Mouse (Mus musculus) hindbrain, embryonic 10.5 days (tissue): ENCODE measurements at regions not wholly inside any gene's neighbourhood (a gene's known extent, or its start where the extent isn't known, plus 50 kb on each side); places are given as distances from the start of the nearest gene placed in this dataset.
A peak's percentile ranks its signal among the peaks of the same experiment; 100 is the strongest.

Experiments used
- DNase-seq: peaks from one replicate; pipeline ENCODE4 v3.0.0-alpha.2; 2017; ENCODE audit warnings: low spot score
- H3K27ac ChIP-seq: fragments of 300-500 bp; sonication (generic); 2 replicates; pipeline ENCODE4 v1.5.1; 2016; ENCODE audit warnings: mild to moderate bottlenecking, moderate library complexity
- H3K27me3 ChIP-seq: fragments of 300-500 bp; sonication (generic); 2 replicates; pipeline ENCODE4 v1.6.1; 2016; ENCODE audit warnings: mild to moderate bottlenecking; ENCODE audit not compliant: poor library complexity, insufficient read depth, severe bottlenecking
- H3K36me3 ChIP-seq: fragments of 300-500 bp; sonication (generic); 2 replicates; pipeline ENCODE4 v1.6.1; 2016; ENCODE audit warnings: mild to moderate bottlenecking, moderate library complexity
- H3K4me1 ChIP-seq: fragments of 300-500 bp; sonication (generic); replicated peaks from 2 replicates; pipeline ENCODE4 v1.6.1; 2016; ENCODE audit warnings: mild to moderate bottlenecking
- H3K4me3 ChIP-seq: fragments of 300-500 bp; sonication (generic); 2 replicates; pipeline ENCODE4 v1.5.1; 2016; ENCODE audit warnings: mild to moderate bottlenecking, moderate library complexity
- H3K9me3 ChIP-seq: fragments of 300-500 bp; sonication (generic); 2 replicates; pipeline ENCODE4 v1.6.1; 2016; ENCODE audit warnings: mild to moderate bottlenecking, moderate library complexity
- WGBS: fragments of 180-500 bp; shearing (Covaris S2); methylation state at CpG from one replicate; pipeline ENCODE4 v1.1.7; 2016; 5-methylcytosine and 5-hydroxymethylcytosine counted together

DNA sequence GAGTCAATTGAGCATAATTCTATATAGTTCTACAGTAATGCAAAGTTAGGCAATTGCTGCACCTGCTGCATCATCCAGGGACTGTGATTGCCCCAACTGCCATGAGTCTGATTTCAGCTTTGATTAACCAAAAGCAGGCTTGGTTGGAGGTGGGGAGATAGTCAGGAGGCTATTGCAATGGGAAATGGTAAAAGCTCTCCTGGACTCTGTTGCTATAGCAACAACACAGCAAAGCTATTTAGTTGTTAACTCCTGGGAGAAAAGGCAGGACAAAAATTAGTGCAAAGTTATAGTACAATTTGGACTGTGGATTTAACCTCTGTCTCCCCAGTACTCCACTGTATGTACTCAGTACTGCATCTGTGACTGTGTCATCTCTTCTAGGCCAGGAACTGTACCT lies 51.7 kb upstream of the Rasgrf1 start:
- H3K4me1 ChIP-seq: no peaks in the 10 kb centered on the region; the same call in 1 of the 2 replicates
- H3K4me3 ChIP-seq: no peak overlapping the region
- no peak for DNase-seq
- no peaks in the 10 kb centered on the region for H3K36me3 ChIP-seq
- H3K27ac ChIP-seq: no peak overlapping the region
- H3K27me3 ChIP-seq: no peaks in the 10 kb centered on the region
- H3K9me3 ChIP-seq: no peaks in the 10 kb centered on the region

DNA sequence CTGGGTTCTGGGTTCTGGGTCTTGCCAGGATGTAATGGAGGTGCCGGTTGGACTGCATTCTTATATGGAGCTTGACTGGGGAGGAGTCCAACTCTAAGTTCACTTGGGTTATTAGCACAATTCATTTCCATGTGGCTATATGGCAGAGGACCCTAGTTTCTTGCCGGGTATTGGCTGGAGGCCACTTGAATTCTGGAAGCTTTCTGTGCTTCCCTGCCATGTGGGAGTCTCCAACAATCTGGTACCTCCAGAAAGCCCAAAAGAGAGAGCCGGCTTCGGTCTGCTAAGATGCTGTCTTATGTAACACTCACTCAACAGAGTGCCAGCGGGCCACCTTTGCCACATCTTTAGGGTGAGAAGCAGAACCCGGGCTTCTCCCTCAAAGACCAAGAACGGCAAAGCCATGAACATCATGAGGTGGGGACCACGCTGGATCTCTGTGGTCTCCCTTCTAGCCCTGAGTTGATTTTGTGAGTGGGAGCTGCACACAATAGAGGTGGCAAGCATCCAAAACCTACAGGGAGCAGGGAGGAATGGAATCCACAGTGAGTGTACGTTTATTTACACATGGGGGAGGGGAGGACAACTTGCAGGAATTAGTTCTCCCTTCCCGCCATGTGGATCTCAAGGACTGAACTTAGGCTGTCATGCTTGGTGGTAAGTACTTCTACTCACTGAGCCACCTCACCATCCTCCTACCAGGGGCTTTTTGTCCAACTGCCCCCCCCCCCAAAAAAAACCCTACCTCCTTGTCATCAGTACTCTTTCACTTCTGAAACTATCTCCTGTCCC lies 59.0 kb upstream of the Rasgrf1 start:
- no peaks in the 10 kb centered on the region for H3K36me3 ChIP-seq
- H3K27ac ChIP-seq: no peak overlapping the region
- no peaks in the 10 kb centered on the region for H3K4me1 ChIP-seq
- H3K27me3 ChIP-seq: no peaks in the 10 kb centered on the region
- DNase-seq: no peak
- WGBS: 91% methylated on average over 10 of the region's 10 CpGs
- H3K9me3 ChIP-seq: no peaks in the 10 kb centered on the region
- H3K4me3 ChIP-seq: no peak overlapping the region

DNA sequence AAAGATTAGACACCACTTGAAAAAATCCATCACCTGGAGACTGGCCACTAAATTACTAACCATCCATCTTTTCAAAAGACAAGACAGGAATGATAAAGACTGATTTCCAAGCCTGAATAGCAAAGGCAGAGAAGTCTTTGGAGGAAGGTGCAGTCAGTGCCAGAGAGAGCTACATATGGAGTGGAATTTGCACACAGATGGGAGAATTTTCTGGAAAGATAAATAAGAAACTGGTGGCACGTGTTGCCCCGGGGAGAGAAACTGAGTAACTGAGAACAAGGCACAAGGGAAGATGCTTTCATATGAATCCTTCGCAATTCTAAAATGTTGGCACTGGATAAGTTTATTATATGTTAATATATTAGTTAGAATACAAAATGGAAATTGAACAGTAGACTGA lies 59.8 kb upstream of the Rasgrf1 start:
- H3K27ac ChIP-seq: no peak overlapping the region
- H3K27me3 ChIP-seq: no peaks in the 10 kb centered on the region
- H3K36me3 ChIP-seq: no peaks in the 10 kb centered on the region
- no peak for DNase-seq
- H3K4me1 ChIP-seq: no peaks in the 10 kb centered on the region
- no peaks in the 10 kb centered on the region for H3K9me3 ChIP-seq
- no peak overlapping the region for H3K4me3 ChIP-seq
- 93% methylated on average over 3 of the region's 3 CpGs for WGBS

DNA sequence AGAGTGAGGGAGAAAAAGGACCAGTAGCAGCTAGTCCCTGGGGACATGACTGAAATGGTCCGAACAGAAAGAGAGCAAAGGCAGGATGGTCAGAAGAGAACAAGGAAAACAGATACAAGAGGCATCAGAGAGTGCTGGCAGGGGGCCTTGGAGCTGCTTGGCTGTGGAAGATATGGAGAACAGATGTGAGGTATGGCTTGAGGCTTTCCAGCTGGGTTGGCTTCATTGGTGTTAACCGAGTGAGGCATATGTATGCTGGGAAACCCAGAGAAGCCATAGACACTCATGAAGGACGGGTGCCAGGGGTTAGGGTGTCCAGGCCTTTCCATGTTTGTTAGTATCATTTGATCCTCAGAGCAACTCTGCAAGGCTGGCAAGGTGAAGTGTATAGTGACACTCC lies 61.1 kb upstream of the Rasgrf1 start:
- no peak overlapping the region for H3K27ac ChIP-seq
- no peak for DNase-seq
- no peak overlapping the region for H3K4me3 ChIP-seq
- 72% methylated on average over 3 of the region's 3 CpGs for WGBS
- H3K4me1 ChIP-seq: no peaks in the 10 kb centered on the region
- H3K36me3 ChIP-seq: no peaks in the 10 kb centered on the region
- no peaks in the 10 kb centered on the region for H3K27me3 ChIP-seq
- H3K9me3 ChIP-seq: no peaks in the 10 kb centered on the region

DNA sequence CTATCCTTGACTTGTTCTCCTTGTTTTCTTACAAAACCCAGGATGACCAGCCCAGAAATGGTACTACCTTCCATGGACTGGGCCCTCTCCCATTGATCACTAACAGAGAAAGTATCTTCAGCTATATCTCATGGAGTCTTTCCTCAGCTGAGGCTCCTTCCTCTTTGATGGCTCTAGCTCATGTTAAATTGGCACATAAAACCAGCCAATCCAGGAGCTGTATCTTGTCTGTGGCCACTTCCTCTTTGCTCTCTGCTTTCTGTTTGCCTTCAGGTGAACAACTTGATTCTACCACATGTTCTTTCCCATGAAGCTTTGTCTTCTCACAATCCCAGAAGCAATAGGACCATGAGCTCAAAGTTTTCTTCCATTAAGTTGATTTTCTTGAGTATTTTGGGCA lies 62.7 kb upstream of the Rasgrf1 start:
- Histone ChIP-seq H3K27me3 (no peaks in the 10 kb centered on the region), H3K36me3 (no peaks in the 10 kb centered on the region), H3K9me3 (no peaks in the 10 kb centered on the region), H3K27ac (no peak overlapping the region), H3K4me1 (0 out of 2 replicates have a peak, but pooled peaks cover 4% of the 10 kb centered on the region), H3K4me3 (no peak overlapping the region)
- no peak for DNase-seq

DNA sequence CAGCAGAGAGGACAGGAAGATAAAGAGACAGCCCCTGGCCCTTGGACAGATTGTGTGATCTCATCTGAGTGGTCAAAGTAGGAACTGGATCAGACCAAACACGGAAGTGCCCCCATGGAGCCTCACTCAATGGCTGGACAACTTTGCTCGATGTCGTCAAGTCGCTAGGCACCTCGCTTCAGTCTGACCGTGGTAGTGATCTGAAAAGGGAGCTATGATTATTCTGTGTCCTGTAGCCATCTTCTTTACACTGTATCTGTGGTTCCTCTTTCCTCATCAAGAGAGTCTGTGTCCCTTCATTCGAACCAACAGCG lies 67.0 kb upstream of the Rasgrf1 start:
- Histone ChIP-seq H3K27ac (no peak overlapping the region), H3K36me3 (no peaks in the 10 kb centered on the region), H3K4me3 (no peak overlapping the region), H3K4me1 (0 out of 2 replicates have a peak, but pooled peaks cover 4% of the 10 kb centered on the region), H3K27me3 (no peaks in the 10 kb centered on the region), H3K9me3 (no peaks in the 10 kb centered on the region)
- DNase-seq: no peak
- WGBS: 88% methylated on average over 8 of the region's 8 CpGs

DNA sequence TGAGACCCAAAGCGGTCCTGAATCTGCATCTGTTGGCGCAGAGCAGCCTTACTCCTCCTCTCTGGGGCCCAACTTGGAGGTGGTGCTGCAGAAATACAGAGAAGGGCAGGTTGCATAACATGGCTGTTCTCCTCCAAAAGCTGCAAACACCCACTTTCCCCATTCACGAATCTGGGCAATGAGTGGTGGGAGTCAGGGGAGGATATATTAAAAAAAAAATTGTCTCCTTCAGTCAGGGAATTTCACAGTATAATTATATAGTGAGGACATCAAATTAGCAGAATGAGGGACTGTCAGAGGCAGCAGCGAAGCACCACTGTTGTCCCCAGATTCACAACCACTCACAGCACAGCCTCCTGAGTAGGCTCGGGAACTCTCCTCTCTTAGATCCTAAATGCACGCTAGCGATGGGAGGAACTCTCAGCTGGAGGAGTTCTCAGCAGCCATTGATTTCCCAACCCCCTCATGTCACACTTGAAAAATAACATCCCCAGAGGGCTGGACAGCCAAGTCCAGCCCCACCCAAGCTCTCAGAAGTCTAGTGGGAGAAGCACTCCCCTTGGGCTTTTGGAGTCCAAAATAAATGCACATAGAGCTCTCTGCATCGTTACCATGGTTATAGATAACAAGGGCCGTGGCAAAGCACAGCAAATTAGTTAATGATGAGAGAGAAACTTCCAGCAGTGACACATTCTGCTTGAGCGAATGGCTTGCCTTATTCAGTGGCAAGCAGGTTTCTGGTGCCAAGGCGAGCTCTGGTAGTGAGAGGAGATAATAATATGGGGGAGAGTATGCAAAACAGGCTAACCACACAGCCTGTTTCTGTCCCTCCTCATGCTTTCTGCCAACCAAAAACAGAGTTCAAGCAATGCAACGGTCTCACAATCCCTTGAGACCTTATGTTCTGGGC lies 67.6 kb upstream of the Rasgrf1 start:
- WGBS: 66% methylated on average over 12 of the region's 12 CpGs
- DNase-seq: no peak

DNA sequence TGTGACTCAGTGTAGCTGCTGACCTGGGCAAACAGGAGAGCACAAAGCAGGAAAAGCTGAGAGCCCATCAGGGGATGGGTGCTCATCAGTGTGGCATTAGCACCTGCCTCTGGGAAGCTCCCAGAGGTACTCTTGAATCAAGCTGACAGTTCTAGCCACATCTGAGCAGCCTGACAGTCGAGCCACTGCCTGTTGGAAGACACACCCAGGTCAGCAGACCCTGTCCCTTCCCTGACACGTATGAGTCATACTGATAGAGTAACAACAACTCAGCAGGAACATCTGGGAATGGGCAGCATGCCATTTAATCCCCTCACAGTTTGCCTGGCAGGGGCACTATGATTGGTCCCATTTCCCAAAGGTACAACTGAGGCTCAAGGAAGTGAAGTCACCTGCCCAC lies 68.3 kb upstream of the Rasgrf1 start:
- H3K36me3 ChIP-seq: no peaks in the 10 kb centered on the region
- H3K9me3 ChIP-seq: no peaks in the 10 kb centered on the region
- H3K27me3 ChIP-seq: no peaks in the 10 kb centered on the region
- H3K4me3 ChIP-seq: no peak overlapping the region
- no peak for DNase-seq
- WGBS: 48% methylated on average over 2 of the region's 2 CpGs
- H3K27ac ChIP-seq: no peak overlapping the region
- H3K4me1 ChIP-seq: 0 out of 2 replicates have a peak, but pooled peaks cover 4% of the 10 kb centered on the region

More for the DNA sequence above, 67.6 kb upstream of the Rasgrf1 start:
- Histone ChIP-seq H3K27ac (no peak overlapping the region), H3K9me3 (no peaks in the 10 kb centered on the region), H3K4me3 (no peak overlapping the region), H3K4me1 (0 out of 2 replicates have a peak, but pooled peaks cover 4% of the 10 kb centered on the region), H3K36me3 (no peaks in the 10 kb centered on the region), H3K27me3 (no peaks in the 10 kb centered on the region)

DNA sequence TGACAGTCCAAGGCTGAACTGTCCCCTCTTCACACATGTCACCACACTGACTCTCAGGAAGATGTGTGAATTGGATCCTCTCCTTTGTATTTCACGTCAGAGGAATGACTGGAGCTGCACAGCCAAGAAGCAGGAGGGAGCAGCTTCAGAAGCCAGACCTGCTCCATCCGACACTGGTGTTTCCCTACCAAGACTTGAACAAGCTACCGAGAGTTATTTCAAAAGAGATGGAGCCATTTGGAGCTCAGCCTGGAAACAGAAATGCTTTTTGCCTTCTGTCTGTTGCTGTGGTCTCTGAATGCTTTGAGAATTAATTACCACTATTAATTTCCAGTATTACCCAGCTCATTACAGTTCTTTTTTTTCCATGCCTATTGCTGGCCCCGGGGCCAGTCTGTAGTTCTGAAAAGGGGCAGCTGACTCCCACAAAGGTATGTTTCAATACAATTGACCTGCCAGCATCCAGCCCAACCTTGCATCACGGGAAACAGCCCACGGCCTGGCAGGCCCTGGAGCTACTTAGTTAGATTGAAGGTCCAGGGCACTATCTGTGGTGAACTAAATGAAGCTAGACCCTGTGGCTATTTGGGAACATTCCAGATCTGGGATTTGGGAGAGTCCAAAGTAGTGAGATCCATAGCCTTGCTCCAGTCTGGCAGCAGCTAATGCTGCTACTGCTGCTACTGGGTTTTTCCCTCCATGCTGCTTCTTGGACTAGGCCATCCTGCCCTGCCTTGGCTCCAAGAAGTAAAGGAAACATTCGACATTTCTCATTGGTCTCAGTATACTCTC lies 73.1 kb upstream of the Rasgrf1 start:
- WGBS: 84% methylated on average over 7 of the region's 7 CpGs
- H3K36me3 ChIP-seq: no peaks in the 10 kb centered on the region
- no peaks in the 10 kb centered on the region for H3K4me1 ChIP-seq
- DNase-seq: no peak
- no peaks in the 10 kb centered on the region for H3K9me3 ChIP-seq
- H3K27ac ChIP-seq: no peak overlapping the region
- no peaks in the 10 kb centered on the region for H3K27me3 ChIP-seq
- H3K4me3 ChIP-seq: no peak overlapping the region

DNA sequence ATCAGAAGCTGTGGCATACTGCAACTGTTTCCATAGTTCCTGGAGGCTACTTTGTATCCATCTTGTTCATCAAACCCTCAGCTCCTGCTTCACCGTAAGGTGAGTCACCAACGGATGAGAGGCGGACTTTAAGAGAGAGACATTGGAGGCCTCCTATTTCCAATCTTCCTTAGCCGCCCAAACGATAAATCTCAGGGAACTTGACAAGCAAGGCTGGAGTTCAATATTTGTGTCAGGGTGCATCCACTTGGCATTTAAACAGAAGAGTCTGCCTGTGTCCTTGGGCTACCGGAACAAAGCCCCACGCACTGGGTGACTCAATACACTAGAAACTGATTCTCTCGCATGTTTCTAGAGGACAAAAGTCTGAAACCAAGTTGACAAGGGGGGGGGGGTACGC lies 76.1 kb upstream of the Rasgrf1 start:
- no peak overlapping the region for H3K4me3 ChIP-seq
- H3K36me3 ChIP-seq: no peaks in the 10 kb centered on the region
- no peaks in the 10 kb centered on the region for H3K27me3 ChIP-seq
- DNase-seq: no peak
- no peaks in the 10 kb centered on the region for H3K4me1 ChIP-seq
- H3K27ac ChIP-seq: no peak overlapping the region
- 89% methylated on average over 9 of the region's 9 CpGs for WGBS
- H3K9me3 ChIP-seq: no peaks in the 10 kb centered on the region

DNA sequence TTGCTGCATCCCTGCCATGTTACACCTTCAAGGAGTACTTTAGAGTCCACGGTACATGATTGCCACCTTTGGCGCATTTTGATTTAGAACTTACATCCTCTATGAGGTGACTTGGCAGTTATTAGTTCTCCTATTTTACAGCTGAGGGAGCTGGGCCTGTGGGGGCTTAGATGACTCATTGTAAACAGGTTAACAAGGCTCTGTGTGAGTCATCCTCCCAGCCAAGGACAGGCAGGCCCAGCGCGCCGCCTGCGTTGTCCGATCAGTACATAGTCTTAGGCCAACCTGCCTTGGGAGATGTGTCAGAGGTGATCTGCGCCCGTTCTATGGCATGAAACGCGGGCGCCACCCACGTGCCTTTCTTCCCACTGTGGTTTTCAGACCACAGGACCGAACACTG lies 77.9 kb upstream of the Rasgrf1 start:
- WGBS: 92% methylated on average over 14 of the region's 14 CpGs
- Histone ChIP-seq H3K9me3 (no peaks in the 10 kb centered on the region), H3K27me3 (no peaks in the 10 kb centered on the region), H3K36me3 (no peaks in the 10 kb centered on the region), H3K27ac (no peak overlapping the region), H3K4me1 (no peaks in the 10 kb centered on the region), H3K4me3 (no peak overlapping the region)
- DNase-seq: no peak

DNA sequence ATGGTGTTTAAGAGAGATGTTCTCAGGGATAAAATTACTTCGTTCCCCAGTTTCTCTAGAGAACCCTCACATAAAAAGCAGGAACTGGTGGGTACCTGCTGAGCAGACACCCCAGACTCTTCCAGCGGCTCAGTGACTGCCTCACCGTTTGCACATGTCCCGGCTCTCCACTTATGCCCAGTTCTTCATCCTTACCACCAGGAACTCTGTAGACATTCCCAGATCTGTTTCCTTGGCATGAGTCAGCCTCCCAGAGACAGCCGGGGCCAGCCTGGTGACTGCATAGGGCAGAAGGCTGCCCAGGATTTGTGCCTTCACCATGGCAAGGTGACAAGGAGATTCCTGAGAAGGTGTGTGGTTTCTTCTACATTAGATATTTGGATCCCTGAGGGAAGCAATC lies 81.6 kb upstream of the Rasgrf1 start:
- 90% methylated on average over 5 of the region's 5 CpGs for WGBS
- H3K4me1 ChIP-seq: no peaks in the 10 kb centered on the region
- DNase-seq: no peak
- no peaks in the 10 kb centered on the region for H3K36me3 ChIP-seq
- no peaks in the 10 kb centered on the region for H3K27me3 ChIP-seq
- no peak overlapping the region for H3K27ac ChIP-seq
- H3K4me3 ChIP-seq: no peak overlapping the region
- H3K9me3 ChIP-seq: no peaks in the 10 kb centered on the region

DNA sequence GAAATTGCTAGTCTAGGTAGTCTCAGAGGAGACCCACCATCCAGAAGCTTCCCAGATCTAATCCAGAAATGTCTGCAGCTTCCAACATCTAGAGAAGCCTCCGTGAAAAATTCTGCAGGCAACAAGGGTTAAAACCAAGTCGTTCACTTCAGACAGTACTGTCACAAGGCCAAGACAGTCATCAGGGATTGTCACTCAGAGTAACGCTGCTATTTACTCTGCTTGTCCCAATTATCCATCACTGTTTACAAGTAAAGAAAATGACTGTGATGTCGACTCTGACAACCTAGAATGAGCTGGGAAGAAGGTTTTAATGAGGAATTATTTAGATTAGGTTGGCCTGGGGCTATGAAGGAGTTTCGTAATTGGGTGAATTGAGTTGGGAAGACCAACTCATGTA lies 82.1 kb upstream of the Rasgrf1 start:
- no peaks in the 10 kb centered on the region for H3K27me3 ChIP-seq
- DNase-seq: no peak
- H3K36me3 ChIP-seq: no peaks in the 10 kb centered on the region
- no peaks in the 10 kb centered on the region for H3K9me3 ChIP-seq
- H3K4me3 ChIP-seq: peak overlapping the region; percentile 42; the same call in 1 of the 2 replicates
- no peaks in the 10 kb centered on the region for H3K4me1 ChIP-seq
- H3K27ac ChIP-seq: no peak overlapping the region
- 72% methylated on average over 5 of the region's 5 CpGs for WGBS
